Mouse (Mus musculus) splenic B cell, adult 2 months (primary cell): ENCODE data around the gene Ptgr1.
A peak's percentile ranks its signal among the peaks of the same experiment; 100 is the strongest.

Source experiments
- DNase-seq: peaks from one replicate; pipeline ENCODE4 v3.0.0-alpha.2; 2011; ENCODE audit warnings: low read depth, low spot score
- H3K27me3 ChIP-seq: 2 replicates; pipeline ENCODE4 v1.6.1; 2012; ENCODE audit warnings: mild to moderate bottlenecking, low read length, moderate library complexity, mixed read lengths; ENCODE audit not compliant: control insufficient read depth, poor library complexity, insufficient read depth, severe bottlenecking
- H3K36me3 ChIP-seq: 2 replicates; pipeline ENCODE4 v1.6.1; 2012; ENCODE audit warnings: mild to moderate bottlenecking, low read length, moderate library complexity, mixed read lengths; ENCODE audit not compliant: control insufficient read depth, poor library complexity, insufficient read depth, severe bottlenecking

Ptgr1 gene

GRCm38 (mm10) chr4:59002948-59003805 lies 16.3 kb upstream of the Ptgr1 start, which contains the start of gene Gm20503:
Gene Gm20503, plus strand, starts transcription at chr4:59003210.
- Histone ChIP-seq H3K27me3 (no peaks in the 10 kb centered on the region), H3K36me3 (no peaks in the 10 kb centered on the region)
- DNase-seq = peak; percentile 95

- Histone ChIP-seq H3K27me3 (no peaks in the 10 kb centered on the region), H3K36me3 (no peaks in the 10 kb centered on the region)
- DNase-seq = peak; percentile 89
These were observed 13.7 kb upstream of the Ptgr1 start for GRCm38 (mm10) chr4:59000614-59001013.

- Histone ChIP-seq H3K36me3 (no peaks in the 10 kb centered on the region), H3K27me3 (no peaks in the 10 kb centered on the region)
- DNase-seq = peak; percentile 85
These were observed 12.8 kb upstream of the Ptgr1 start for GRCm38 (mm10) chr4:58999686-59000085.

GRCm38 (mm10) chr4:58998688-58999087 lies 11.8 kb upstream of the Ptgr1 start:
- H3K27me3 ChIP-seq = no peaks in the 10 kb centered on the region
- H3K36me3 ChIP-seq = no peaks in the 10 kb centered on the region
- DNase-seq = no peak

- Histone ChIP-seq H3K27me3 (no peaks in the 10 kb centered on the region), H3K36me3 (no peaks in the 10 kb centered on the region)
- no peak for DNase-seq
These were observed 10.2 kb upstream of the Ptgr1 start for GRCm38 (mm10) chr4:58997081-58997480.

- Histone ChIP-seq H3K36me3 (no peaks in the 10 kb centered on the region), H3K27me3 (no peaks in the 10 kb centered on the region)
- DNase-seq = no peak
These were observed 8.4 kb upstream of the Ptgr1 start for GRCm38 (mm10) chr4:58995251-58995693.

- no peaks in the 10 kb centered on the region for H3K27me3 ChIP-seq
- H3K36me3 ChIP-seq = no peaks in the 10 kb centered on the region
- DNase-seq = no peak
These were observed 7.8 kb upstream of the Ptgr1 start, which contains the start of gene Dnajc25 for GRCm38 (mm10) chr4:58994762-58995161. Gene Dnajc25, plus strand, starts transcription at chr4:58995062.

- Histone ChIP-seq H3K36me3 (no peaks in the 10 kb centered on the region), H3K27me3 (no peaks in the 10 kb centered on the region)
- no peak for DNase-seq
These were observed 5.3 kb upstream of the Ptgr1 start for GRCm38 (mm10) chr4:58992195-58992594.

GRCm38 (mm10) chr4:58990609-58991434 lies 3.9 kb upstream of the Ptgr1 start:
- no peak for DNase-seq
- H3K27me3 ChIP-seq = no peaks in the 10 kb centered on the region
- H3K36me3 ChIP-seq = no peaks in the 10 kb centered on the region

- peak; percentile 30 for DNase-seq
- H3K36me3 ChIP-seq = no peaks in the 10 kb centered on the region
These were observed 2.5 kb upstream of the Ptgr1 start for GRCm38 (mm10) chr4:58989303-58989898.

GRCm38 (mm10) chr4:58985157-58985648 lies 1.7 kb downstream of the Ptgr1 start:
- H3K27me3 ChIP-seq = no peaks in the 10 kb centered on the region
- peak; percentile 86 for DNase-seq
- H3K36me3 ChIP-seq = no peaks in the 10 kb centered on the region

More at GRCm38 (mm10) chr4:58989303-58989898, 2.5 kb upstream of the Ptgr1 start:
- H3K27me3 ChIP-seq = no peaks in the 10 kb centered on the region

GRCm38 (mm10) chr4:58982806-58983205 lies 4.1 kb downstream of the Ptgr1 start:
- no peaks in the 10 kb centered on the region for H3K27me3 ChIP-seq
- H3K36me3 ChIP-seq = no peaks in the 10 kb centered on the region
- DNase-seq = no peak

GRCm38 (mm10) chr4:58981421-58981820 lies 5.5 kb downstream of the Ptgr1 start:
- Histone ChIP-seq H3K27me3 (no peaks in the 10 kb centered on the region), H3K36me3 (no peaks in the 10 kb centered on the region)
- no peak for DNase-seq

GRCm38 (mm10) chr4:58975711-58976110 lies 11.2 kb downstream of the Ptgr1 start:
- H3K36me3 ChIP-seq = no peaks in the 10 kb centered on the region
- no peak for DNase-seq
- H3K27me3 ChIP-seq = no peaks in the 10 kb centered on the region
